Mouse (Mus musculus) stomach, postnatal 0 days (tissue): ENCODE results near the gene Rxfp2.
A peak's percentile ranks its signal among the peaks of the same experiment; 100 is the strongest.

Source experiments
- CTCF ChIP-seq: IDR thresholded peaks from 2 replicates; pipeline ENCODE4 v1.5.1; 2016; ENCODE audit warnings: antibody characterized with exemption, low read depth, mild to moderate bottlenecking, moderate library complexity
- EP300 ChIP-seq: optimal IDR thresholded peaks from 2 replicates; pipeline ENCODE3; 2016; ENCODE audit warnings: antibody characterized with exemption

GRCm38 (mm10) chr5:150116906-150117216, 98.4 kb downstream of the Rxfp2 start:
- TF ChIP-seq CTCF (peak; percentile 57), EP300 (no peak)
